Mouse (Mus musculus): Measurements from ENCODE around the gene 2200002J24Rik.
"Not testable (repeated sequence)": the region's sequence is repeated elsewhere in the genome, so short reads cannot be mapped to it uniquely, and the experiment has no call there.

The 2200002J24Rik gene

GRCm38 (mm10) chr7:30728739-30729395 is 30.1 kb downstream of the 2200002J24Rik start:
- DNase-seq (ENCODE audit: low spot score in 2 of 2) = no peak

GRCm38 (mm10) chr7:30729396-30730063 is 30.8 kb downstream of the 2200002J24Rik start, which contains the start of gene Tmem147:
Tmem147 (minus strand) TSS chr7:30729540.
- peak; percentile 94 to 95 for DNase-seq (ENCODE audit: low spot score in 2 of 2)

GRCm38 (mm10) chr7:30730064-30730722 is 31.5 kb downstream of the 2200002J24Rik start:
- not testable (repeated sequence) for DNase-seq (ENCODE audit: low spot score in 2 of 2)

GRCm38 (mm10) chr7:30736211-30736610 is 37.5 kb downstream of the 2200002J24Rik start:
- DNase-seq (ENCODE audit: low spot score in 2 of 2) = no peak

- not testable (repeated sequence) for DNase-seq (ENCODE audit: low spot score in 2 of 2)
These were observed 43.8 kb downstream of the 2200002J24Rik start for GRCm38 (mm10) chr7:30742570-30742969.

GRCm38 (mm10) chr7:30743617-30744016 is 44.9 kb downstream of the 2200002J24Rik start, which contains the start of gene Gapdhs:
Gapdhs (minus strand) TSS chr7:30743681.
- DNase-seq (ENCODE audit: low spot score in 2 of 2) = not testable (repeated sequence)

- DNase-seq (ENCODE audit: low spot score in 2 of 2) = no peak
These were observed 45.4 kb downstream of the 2200002J24Rik start for GRCm38 (mm10) chr7:30744022-30744598.

- DNase-seq (ENCODE audit: low spot score in 2 of 2) = no peak
These were observed 48.9 kb downstream of the 2200002J24Rik start for GRCm38 (mm10) chr7:30747525-30748204.
